In genomic region chr14:53741246-53741645, GRCm38 (mm10) we compare ENCODE assay signal across 8 mouse cellular contexts.
DNase-seq lines count a peak whose midpoint lies in the region; ATAC-seq and TF ChIP-seq lines count a peak whose summit lies in the region.
"Not testable (repeated sequence)": the region's sequence is repeated elsewhere in the genome, so short reads cannot be mapped to it uniquely, and the experiment has no call there.

No protein-coding gene starts in this region.

- peak; percentile 35 for DNase-seq in T-cell, adult 2 months (ENCODE audit: low spot score)
- DNase-seq in cerebellum, postnatal 36 days = peak; percentile 2 to 9
- peak; percentile 4 to 16 for DNase-seq in frontal cortex, postnatal 10 days (ENCODE audit: low spot score in 2 of 2)
- peak; percentile 48 for DNase-seq in hindbrain, embryonic 11.5 days (ENCODE audit: low spot score)
- DNase-seq in layer of hippocampus, adult 9-10 months (ENCODE audit: low spot score) = peak; percentile 17
- peak; percentile 63 for DNase-seq in liver, postnatal 0 days
- peak; percentile 43 to 56 for DNase-seq in natural killer cell, adult 2 months (ENCODE audit: low spot score in 2 of 2)
- DNase-seq in thymus, postnatal 0 days (ENCODE audit: low spot score) = peak; percentile 71

- peak; percentile 75 for TF ChIP-seq CTCF in liver, postnatal 0 days (IDR thresholded peaks at IDR 0.05; ENCODE audit: low read depth)

- not testable (repeated sequence) for H3K4me3 ChIP-seq in hindbrain, embryonic 11.5 days (ENCODE audit: low read depth, low read length); liver, postnatal 0 days (ENCODE audit: low read depth, low read length)

- not testable (repeated sequence) for H3K9ac ChIP-seq in hindbrain, embryonic 11.5 days (ENCODE audit: low read depth, low read length); liver, postnatal 0 days (replicated peaks)

- not testable (repeated sequence) for H3K4me2 ChIP-seq in hindbrain, embryonic 11.5 days (replicated peaks; ENCODE audit: low read depth, low read length); liver, postnatal 0 days (ENCODE audit: low read depth, low read length)

- not testable (repeated sequence) for TF ChIP-seq EP300 in liver, postnatal 0 days (IDR thresholded peaks at IDR 0.05; ENCODE audit: low read depth)

- not testable (repeated sequence) for H3K4me1 ChIP-seq in hindbrain, embryonic 11.5 days (replicated peaks; ENCODE audit: control insufficient read depth, insufficient read depth, low read length); liver, postnatal 0 days (ENCODE audit: insufficient read depth)

- H3K36me3 ChIP-seq in hindbrain, embryonic 11.5 days (ENCODE audit: control insufficient read depth, insufficient read depth, low read length); liver, postnatal 0 days (replicated peaks; ENCODE audit: insufficient read depth, low read length): not testable (repeated sequence)

- 45% methylated on average over 4 of the region's 4 CpGs for WGBS in hindbrain, embryonic 11.5 days
- 22% methylated on average over 4 of the region's 4 CpGs for WGBS in liver, postnatal 0 days (ENCODE audit: insufficient replicate concordance)

- not testable (repeated sequence) for H3K9me3 ChIP-seq in hindbrain, embryonic 11.5 days (ENCODE audit: control insufficient read depth, low read length); liver, postnatal 0 days (ENCODE audit: low read length)

- H3K27ac ChIP-seq in hindbrain, embryonic 11.5 days (ENCODE audit: low read depth, low read length); liver, postnatal 0 days (ENCODE audit: low read depth): not testable (repeated sequence)

- H3K27me3 ChIP-seq in hindbrain, embryonic 11.5 days (ENCODE audit: control insufficient read depth, insufficient read depth, low read length); liver, postnatal 0 days (ENCODE audit: insufficient read depth, low read length): not testable (repeated sequence)

- not testable (repeated sequence) for ATAC-seq in hindbrain, embryonic 11.5 days (ENCODE audit: low FRiP score)
- peak; percentile 38; the same call in 1 of the 2 replicates for ATAC-seq in liver, postnatal 0 days

Comparison
In these comparisons a context has a peak if more than half of its experiments do, and no peak if none do; other contexts are left out.
1. DNase-seq: peak in every context shown above with its lines; median percentile 71 in thymus, postnatal 0 days; 63 in liver, postnatal 0 days; 50 in natural killer cell, adult 2 months; 48 in hindbrain, embryonic 11.5 days; 35 in T-cell, adult 2 months; 17 in layer of hippocampus, adult 9-10 months; 10 in frontal cortex, postnatal 10 days; 6 in cerebellum, postnatal 36 days.